Mouse (Mus musculus): Measurements from ENCODE around the gene Tle1. TPM values are rescaled to one million over a fixed set of nuclear protein-coding genes. Genes with fewer than 3 reads are reported as not detected.
A peak's percentile ranks its signal among the peaks of the same experiment; 100 is the strongest.

Tle1 gene
- total RNA-seq (2021): 35.3 and 39.1 TPM in 2 replicates
- long read RNA-seq, transcript Tle1-205 (7 exons, 2,067 nt): major isoform, 39 of 66 reads
- long read RNA-seq, partial matches to known transcripts: 10 of 66 reads
- long read RNA-seq, other reads (novel, unspliced or antisense): 16 of 66 reads

GRCm38 (mm10) chr4:72200559-72201409 lies at the start of gene Tle1:
Gene Tle1 (minus strand): TSS chr4:72200919.
- peak; percentile 100 for DNase-seq

DNA sequence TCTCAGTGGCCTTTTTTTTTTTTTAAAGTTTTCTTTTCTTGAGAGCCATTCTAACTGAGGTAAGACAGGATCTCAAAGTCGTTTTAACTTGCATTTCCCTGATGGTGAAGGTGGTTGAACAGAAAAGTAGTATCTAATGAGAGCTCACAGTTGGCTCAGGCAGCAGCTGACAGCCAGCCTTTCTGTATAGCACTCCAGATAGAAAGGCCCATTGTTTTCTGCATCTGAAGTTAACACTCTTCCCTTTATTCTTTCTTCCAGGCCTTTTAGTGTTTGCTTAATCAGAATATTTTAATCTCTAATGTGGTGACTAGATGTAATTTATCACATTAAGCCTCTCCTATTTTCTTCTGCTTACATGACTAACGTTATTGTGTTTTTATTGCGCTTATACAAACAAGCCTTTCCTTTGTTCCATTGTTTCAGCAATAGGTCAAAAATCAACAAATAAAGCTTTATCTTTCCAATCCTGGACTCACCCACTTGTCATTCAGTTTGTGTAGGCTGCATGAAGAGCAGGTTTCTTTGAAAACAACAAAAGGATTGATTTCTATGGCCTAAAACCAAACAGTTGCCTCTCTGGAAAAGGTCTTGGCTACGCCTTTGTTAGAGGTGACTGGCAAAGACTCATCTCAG lies 33.0 kb upstream of the Tle1 start:
- DNase-seq: no peak

- no peak for DNase-seq
Observed at GRCm38 (mm10) chr4:72232206-72232605, 31.5 kb upstream of the Tle1 start.

DNA sequence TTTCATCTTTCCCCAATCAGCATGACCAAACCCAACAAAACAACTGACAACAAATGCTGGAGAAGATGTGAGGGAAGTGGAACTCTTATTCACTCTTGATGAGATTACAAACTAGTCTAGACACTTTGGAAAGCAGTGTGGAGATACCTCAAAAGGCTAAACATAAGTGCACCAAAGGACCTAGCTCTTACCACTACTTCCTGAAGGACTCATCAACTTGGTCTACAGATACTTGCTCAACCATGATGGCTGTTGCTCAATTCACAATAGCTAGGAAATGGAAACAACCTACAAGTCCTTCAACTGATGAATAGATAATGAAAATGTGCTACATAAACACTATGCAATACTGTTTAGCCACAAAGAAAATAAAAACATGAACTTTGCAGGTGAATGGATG lies 30.1 kb upstream of the Tle1 start:
- no peak for DNase-seq

- no peak for DNase-seq
Observed at GRCm38 (mm10) chr4:72221629-72222028, 20.9 kb upstream of the Tle1 start.

- no peak for DNase-seq
Observed at GRCm38 (mm10) chr4:72204420-72205045, 3.8 kb upstream of the Tle1 start.

DNA sequence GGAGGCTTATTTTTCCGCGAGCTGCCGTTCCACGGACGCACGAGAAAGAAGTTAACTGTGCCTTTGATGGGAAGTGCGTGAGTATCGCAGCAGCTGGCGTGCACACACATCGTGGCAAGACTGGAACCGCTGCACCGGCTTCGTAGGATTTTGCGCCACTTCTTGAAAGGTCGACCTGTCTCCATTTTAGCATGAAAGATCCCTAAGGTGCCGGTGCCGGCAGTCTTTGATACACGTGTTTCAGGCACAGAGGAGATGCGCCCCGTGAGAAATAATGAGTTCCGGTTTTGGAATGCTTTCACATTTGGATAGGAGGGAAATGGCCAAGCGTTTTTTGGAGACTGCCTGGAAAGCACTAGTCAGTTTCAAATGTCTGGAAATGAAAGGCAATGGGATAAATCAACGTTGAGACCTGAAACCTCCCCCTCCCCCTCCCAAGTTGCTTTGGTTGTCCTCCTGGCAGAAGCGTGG lies 837 bp upstream of the Tle1 start:
- DNase-seq: peak; percentile 21

GRCm38 (mm10) chr4:72199571-72200558 lies 854 bp downstream of the Tle1 start:
- peak; percentile 60 for DNase-seq

DNA sequence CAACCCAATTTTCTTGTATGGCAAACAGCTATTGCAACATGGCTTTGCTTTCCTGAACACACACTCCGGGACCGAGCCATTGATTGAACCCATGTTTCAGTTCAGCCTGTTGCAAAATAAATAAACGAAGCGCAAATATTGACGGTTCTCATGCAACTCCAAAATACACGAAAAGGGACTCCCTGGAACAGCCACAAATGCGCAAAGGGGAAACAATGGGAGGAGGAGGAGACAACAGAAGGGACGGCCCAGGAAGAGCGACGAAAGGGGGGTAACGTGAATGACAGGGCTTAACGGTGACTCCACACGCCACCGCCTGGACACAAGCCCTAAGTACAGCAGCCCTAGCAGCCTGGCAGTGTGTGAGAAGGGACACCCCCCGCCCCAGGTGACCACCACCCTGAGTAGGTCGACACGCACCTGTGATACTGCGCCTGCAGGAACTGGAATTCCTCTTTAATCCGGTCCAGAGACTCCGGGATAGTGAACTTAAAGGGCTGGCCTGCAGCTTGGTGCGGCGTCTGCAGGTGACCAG lies 1.8 kb downstream of the Tle1 start:
- DNase-seq: peak; percentile 75

DNA sequence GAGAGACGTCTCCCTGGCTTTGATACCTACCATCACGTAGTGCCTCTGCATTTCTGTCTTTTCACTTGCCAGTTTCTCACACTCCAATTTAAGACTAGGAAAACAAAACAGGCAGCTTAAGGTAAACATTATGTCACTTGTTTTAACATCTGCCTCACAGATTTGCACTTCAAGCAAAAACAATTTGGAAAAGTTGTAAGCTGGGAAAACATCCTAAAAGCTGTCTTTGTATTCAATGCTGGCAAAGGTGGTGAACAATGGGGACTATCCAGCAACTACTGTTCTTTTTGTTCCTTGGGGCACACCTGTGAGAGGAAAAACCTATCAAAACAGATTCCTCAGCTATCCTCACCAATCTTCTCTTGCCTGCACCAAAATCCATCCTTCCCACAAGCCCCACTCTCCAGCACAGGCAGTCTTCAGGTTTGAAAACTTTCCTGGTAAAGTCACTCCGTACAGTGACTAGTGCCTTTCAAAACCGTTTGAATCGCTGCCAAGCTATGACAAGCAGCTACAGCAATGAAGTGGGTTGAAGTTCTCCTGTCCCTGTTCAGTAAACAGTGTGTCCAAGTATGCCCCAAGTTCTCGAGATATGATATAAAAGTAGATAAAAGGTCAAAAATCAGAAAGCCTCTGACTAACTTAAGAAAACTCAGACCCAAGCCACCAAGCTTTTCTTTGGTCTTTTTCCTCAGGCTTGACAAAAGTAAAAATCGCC lies 2.7 kb downstream of the Tle1 start:
- peak; percentile 51 for DNase-seq

- no peak for DNase-seq
Observed at GRCm38 (mm10) chr4:72195116-72195835, 5.4 kb downstream of the Tle1 start.

- no peak for DNase-seq
Observed at GRCm38 (mm10) chr4:72193276-72193675, 7.4 kb downstream of the Tle1 start.

DNA sequence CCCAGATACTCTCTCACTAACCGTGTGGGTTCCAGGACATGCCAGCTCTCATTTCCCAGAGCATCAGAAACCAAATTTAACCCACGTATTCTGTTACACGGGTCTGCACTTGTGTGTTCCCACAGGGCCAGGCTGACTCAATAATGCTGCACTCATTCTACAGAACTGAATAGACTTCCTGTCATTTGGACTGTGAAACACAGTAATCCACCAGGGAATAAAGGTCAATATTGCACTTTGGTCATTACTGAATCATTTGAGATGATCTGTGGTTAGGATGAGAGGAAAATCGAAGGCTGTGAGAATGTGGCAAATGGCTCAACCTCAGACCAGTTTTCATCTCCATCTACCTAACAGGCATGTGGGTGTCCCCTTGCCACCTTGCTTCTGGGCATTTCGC lies 16.2 kb downstream of the Tle1 start:
- no peak for DNase-seq

- DNase-seq: no peak
Observed at GRCm38 (mm10) chr4:72182343-72182988, 18.3 kb downstream of the Tle1 start.

- no peak for DNase-seq
Observed at GRCm38 (mm10) chr4:72175943-72176342, 24.8 kb downstream of the Tle1 start.

- no peak for DNase-seq
Observed at GRCm38 (mm10) chr4:72168267-72168666, 32.5 kb downstream of the Tle1 start.

- DNase-seq: no peak
Observed at GRCm38 (mm10) chr4:72167761-72168229, 32.9 kb downstream of the Tle1 start.

GRCm38 (mm10) chr4:72167171-72167570 lies 33.5 kb downstream of the Tle1 start:
- DNase-seq: no peak

GRCm38 (mm10) chr4:72166561-72166960 lies 34.2 kb downstream of the Tle1 start:
- DNase-seq: no peak
